Mouse (Mus musculus) central nervous system, embryonic 18 days (tissue): Measurements from ENCODE around the gene Synpo2. TPM values are rescaled to one million over a fixed set of nuclear protein-coding genes. Genes with fewer than 3 reads are reported as not detected.

Experiments used
- polyA plus RNA-seq: library from polyadenylated mRNA; depleted of rRNA; stranded (reverse); fragments of >200 nt; gene quantifications from 2 replicates; pipeline ENCODE4 v1.2.3, GENCODE M21; 2012; rRNA removed

The Synpo2 gene
- polyA plus RNA-seq, result 0.67 and 1.3 TPM in 2 replicates

DNA sequence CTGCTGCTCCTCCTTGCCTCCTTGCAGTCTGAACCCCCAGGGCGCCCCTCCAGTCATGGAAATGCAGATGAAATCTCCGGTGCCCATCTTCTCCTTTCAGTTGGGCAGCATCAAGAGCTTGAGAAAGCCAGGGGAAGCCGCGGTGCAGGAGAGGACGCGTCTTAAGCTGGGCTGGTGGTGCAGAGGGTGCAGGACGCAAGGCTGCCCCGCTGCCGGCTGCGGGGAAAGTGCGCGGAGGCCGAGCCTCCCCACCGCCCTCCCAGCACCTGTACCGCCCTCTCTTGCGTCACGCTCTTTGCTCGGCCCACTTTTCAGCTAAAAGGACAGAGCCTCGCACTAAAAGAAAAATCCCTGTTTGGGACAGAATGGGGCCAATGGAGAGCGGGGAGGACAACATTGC lies at the start of gene Synpo2:
TSS of gene Synpo2 (minus strand) at position 229 of the 400 bp plus-strand sequence.

DNA sequence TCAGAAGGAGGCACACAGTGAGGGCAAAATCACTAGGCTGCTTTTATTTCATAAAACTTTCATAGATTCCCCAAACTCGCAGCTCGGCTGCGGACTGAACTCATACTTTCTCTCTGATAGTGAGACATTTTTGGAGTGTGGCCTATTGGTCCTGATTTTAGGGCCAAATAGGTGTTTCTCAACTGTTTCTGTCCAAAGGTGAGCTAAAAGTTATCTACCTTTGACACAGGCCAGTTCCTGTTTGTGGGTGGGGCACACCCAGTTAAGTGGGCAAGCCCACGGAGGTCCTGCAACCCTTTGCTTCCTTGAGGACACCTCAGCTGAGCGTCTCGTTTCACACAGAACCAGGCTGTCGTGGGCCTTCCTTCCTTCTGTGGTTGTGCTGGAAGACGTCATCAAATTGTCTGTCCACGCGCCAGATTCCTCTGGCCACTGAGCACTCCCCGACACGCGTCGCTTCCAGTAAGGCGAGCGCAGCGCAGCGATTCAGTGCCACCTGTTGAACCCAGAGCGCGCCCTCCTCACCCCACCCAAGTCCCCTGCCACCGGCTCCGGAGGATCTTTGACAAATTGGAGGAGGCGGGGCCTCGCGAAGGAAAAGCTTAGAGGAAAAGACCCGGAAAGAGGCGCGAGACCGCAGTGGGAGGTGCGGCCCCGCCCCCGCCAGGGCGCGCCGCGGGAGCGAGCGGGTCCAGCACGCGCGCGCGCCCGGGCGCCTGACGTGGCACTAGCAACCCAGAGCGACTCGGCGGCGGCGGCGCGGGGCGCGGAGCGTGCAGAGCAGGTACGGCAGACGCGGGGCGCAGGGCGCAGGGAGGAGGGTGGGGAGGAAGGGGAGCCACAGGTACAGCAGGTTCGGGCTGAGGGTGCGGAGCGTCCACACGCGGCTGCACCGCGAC lies 31.1 kb upstream of the Synpo2 start, which contains the start of gene Sec24d:
TSS of gene Sec24d (plus strand) at position 703 of the 899 bp plus-strand sequence.

DNA sequence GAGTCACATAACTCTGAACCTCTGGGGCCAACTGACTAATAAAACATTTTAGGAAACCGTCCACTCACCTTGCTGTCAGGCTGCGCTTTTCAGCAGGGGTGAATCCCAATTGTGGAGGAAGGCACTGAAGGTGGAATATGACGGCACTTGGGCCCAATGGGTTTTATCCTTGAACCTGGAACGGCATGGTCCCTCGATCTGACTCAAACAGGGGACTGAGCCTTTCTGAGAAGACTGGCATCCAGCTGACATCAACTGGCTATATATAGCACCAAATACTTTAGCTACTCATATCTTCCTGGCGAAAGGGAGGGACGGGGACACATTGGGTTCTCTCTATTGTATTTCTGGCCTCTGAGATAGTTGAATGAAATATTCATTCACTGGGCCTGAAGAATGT lies 201.2 kb downstream of the Synpo2 start, which contains the start of gene Myoz2:
TSS of gene Myoz2 (minus strand) at position 264 of the 400 bp plus-strand sequence.

Other genes starting within 250 kb of the Synpo2 start
- 0.19 and 4.9 TPM in 2 replicates for gene Myoz2, start 201.1 kb downstream of the Synpo2 start, polyA plus RNA-seq
- 18.3 and 19.5 TPM in 2 replicates for gene Sec24d, start 31.3 kb upstream of the Synpo2 start, polyA plus RNA-seq
- 14.8 TPM in 2 replicates for gene Mettl14, start 150.0 kb upstream of the Synpo2 start, polyA plus RNA-seq
- 11.1 and 11.2 TPM in 2 replicates for gene Prss12, start 210.8 kb upstream of the Synpo2 start, polyA plus RNA-seq